Mouse (Mus musculus) left cerebral cortex, adult 18-20 months (tissue): ENCODE data around the gene Zfp27. TPM values are rescaled to one million over a fixed set of nuclear protein-coding genes. Genes with fewer than 3 reads are reported as not detected.
"Not testable (repeated sequence)": the region's sequence is repeated elsewhere in the genome, so short reads cannot be mapped to it uniquely, and the experiment has no call there.

Experiments used
- DNase-seq, 2 experiments: peaks; one replicate each; pipeline ENCODE4 v3.0.0; 2021 to 2022; ENCODE audit warnings: low spot score in 2 of 2, mixed read lengths in 1 of 2
- microRNA-seq, 2 experiments: library from miRNA; unstranded; fragments of <30 nt; microRNA quantifications; one replicate each; pipeline ENCODE4 v1.2.0; 2021
- total RNA-seq, 2 experiments: library from RNA; stranded (reverse); gene quantifications; 2 replicates each; pipeline ENCODE4 v1.2.3; 2021

Zfp27 gene
- total RNA-seq, 2 experiments from 2014 or later: 19.8 to 22.5 TPM

- DNase-seq: no peak
These were observed 13.6 kb downstream of the Zfp27 start for GRCm38 (mm10) chr7:29892756-29893155.

- no peak for DNase-seq
These were observed 15.9 kb downstream of the Zfp27 start for GRCm38 (mm10) chr7:29890501-29890900.

GRCm38 (mm10) chr7:29880916-29881315 is 25.5 kb downstream of the Zfp27 start:
- DNase-seq: no peak

DNA sequence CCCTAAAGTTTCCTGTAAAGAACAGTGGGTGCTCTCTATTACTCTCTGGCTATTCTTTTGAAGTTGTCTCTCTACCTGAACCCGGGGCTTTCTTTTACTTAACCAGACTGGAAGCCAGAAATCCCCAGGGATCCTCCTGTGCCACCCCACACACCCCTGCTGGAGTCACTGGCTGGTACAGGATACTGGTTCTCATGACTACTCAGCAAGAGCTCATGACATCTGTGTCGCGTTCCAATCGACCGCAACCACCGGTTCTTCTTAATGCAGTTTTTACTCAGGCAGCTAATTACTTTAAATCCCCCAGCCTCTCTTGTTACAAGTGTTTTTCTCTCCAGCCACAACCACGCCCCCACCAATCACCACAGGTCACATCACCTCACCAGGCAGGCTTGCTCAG is 26.3 kb downstream of the Zfp27 start:
- DNase-seq: no peak

DNA sequence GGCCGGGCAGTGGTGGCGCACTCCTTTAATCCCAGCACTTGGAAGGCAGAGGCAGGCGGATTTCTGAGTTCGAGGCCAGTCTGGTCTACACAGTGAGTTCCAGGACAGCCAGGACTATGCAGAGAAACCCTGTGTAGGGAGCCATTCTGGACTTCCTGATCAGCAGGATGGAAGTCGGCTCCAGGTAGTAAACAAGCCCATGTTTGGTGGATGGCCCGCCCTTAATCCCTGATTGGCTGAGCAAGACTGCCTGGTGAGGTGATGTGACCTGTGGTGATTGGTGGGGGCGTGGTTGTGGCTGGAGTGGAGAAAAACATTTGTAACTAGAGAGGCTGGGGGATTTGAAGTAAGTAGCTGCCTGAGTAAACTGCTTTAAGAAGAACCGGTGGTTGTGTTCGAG is 28.8 kb downstream of the Zfp27 start:
- DNase-seq: not testable (repeated sequence)

- no peak for DNase-seq
These were observed 32.1 kb downstream of the Zfp27 start for GRCm38 (mm10) chr7:29874256-29874655.

- no peak for DNase-seq
These were observed 44.7 kb downstream of the Zfp27 start for GRCm38 (mm10) chr7:29861660-29862059.

DNA sequence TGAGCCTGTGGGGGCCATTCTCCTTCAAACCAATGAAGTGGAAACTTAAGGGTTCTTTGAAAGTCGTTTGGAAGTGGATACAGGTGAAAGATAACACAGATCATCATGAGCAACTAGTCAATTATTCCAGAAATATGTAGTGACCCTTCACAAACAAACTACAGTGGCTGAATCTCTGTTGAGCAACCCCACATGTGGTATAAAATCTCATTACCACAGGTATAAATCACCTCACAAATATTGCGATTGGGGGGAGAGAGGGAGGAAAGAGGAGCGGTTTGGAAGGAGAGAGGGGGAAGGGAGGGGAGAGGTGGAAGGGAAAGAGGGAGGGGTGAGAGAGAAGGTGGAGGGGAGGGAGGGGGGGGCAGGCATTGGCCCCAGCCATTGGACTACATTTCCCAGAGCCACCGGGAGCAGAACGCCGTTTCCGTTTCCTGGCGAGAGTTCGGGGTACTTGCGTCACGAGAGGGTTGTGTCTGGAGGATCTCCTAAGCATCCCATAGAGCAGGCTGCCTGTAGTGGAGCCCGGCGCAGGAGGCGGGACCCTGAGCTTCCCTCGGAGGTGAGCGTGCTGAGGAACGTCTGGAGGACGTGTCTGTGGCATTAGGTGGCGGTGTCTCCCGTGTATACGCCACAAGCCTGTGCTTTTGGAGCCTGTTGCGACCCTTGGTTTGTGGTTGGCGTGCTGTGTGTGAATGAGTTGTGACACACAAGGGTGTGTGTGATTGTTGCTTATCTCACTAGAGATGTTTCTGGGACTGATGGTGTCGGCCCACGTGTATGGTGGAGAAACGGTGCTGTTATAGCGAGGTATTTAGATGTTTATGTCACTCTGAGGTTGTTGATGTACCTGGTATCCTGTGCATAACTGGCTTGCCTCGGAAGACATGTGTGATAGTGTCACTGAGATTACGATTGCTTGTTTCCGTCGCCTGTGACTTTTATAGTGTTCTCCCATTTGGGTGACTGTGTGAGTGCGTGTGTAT is 46.5 kb downstream of the Zfp27 start, which contains the start of gene Zfp420:
Zfp420 (plus strand) TSS at position 448 of the 986 bp plus-strand sequence.
- peak; percentile 93 for DNase-seq

- peak; percentile 87 to 90 for DNase-seq
These were observed 53.0 kb downstream of the Zfp27 start, which contains the start of gene Zfp940 for GRCm38 (mm10) chr7:29853219-29853842. TSS of gene Zfp940 (minus strand) at chr7:29853669.

DNA sequence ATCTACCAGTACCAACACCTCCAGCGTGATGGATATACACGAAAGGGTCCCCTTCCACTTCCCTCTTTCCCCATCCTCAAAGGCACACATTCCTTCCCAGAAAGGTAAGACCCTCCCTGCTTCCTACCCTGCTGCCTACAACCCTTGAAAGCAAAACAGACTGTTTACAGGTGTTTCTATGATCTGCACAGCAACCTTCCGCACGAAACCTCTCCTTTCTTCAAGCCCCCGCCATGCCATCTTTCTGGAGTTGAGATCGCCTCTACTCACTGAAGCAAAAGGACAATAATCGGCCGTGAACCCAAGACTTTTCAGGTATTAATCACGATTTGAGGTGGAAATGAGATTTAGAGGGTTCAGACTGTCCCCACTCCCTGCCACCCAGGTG is 53.5 kb downstream of the Zfp27 start:
- no peak for DNase-seq

- no peak for DNase-seq
These were observed 61.8 kb downstream of the Zfp27 start for GRCm38 (mm10) chr7:29844616-29845015.

Small RNA genes within 50 kb of the gene (microRNA-seq; reads per million reads assigned to microRNA genes)
- gene Mir7668: 0.50 to 0.63 reads per million in 2 experiments

Other genes starting within 250 kb of the Zfp27 start
- not detected for gene Catsperg2, start 179.5 kb downstream of the Zfp27 start, total RNA-seq
- gene Zfp84, start 138.0 kb downstream of the Zfp27 start, total RNA-seq: 10 to 100 TPM; 17.8 to 18.4 TPM
- 10 to 100 TPM; 11.7 to 12.9 TPM for gene Zfp30, start 122.6 kb downstream of the Zfp27 start, total RNA-seq
- gene Zfp790, start 90.5 kb downstream of the Zfp27 start, total RNA-seq: 10 to 100 TPM; 23.9 to 24.1 TPM
- 10 to 100 TPM; 20.0 to 20.9 TPM for gene Zfp940, start 52.9 kb downstream of the Zfp27 start, total RNA-seq
- 10 to 100 TPM; 17.6 to 18.9 TPM for gene Zfp420, start 46.6 kb downstream of the Zfp27 start, total RNA-seq
- gene Zfp383, start 1.7 kb upstream of the Zfp27 start, total RNA-seq: 1 to 10 TPM; 9.6 to 9.8 TPM
- 10 to 100 TPM; 14.9 to 18.5 TPM for gene Zfp74, start 47.5 kb upstream of the Zfp27 start, total RNA-seq
- gene Zfp568, start 77.4 kb upstream of the Zfp27 start, total RNA-seq: 1 to 10 TPM; 4.5 to 4.7 TPM
- gene Zfp14, start 144.8 kb upstream of the Zfp27 start, total RNA-seq: 1 to 10 TPM; 7.6 to 7.7 TPM
- 1 to 10 TPM; 4.1 to 6.0 TPM for gene Zfp82, start 166.3 kb upstream of the Zfp27 start, total RNA-seq
- 1 to 10 TPM in 1 of 2 experiments, not detected in 1; 1.5 TPM for gene Gm26920, start 183.8 kb upstream of the Zfp27 start, total RNA-seq
- 1 to 10 TPM; 5.6 to 7.7 TPM for gene Zfp566, start 184.0 kb upstream of the Zfp27 start, total RNA-seq
- 10 to 100 TPM; 64.8 to 75.6 TPM for gene Zfp260, start 188.2 kb upstream of the Zfp27 start, total RNA-seq
- gene Zfp382, start 215.4 kb upstream of the Zfp27 start, total RNA-seq: 10 to 100 TPM; 31.3 to 36.0 TPM